Mouse (Mus musculus) heart, adult 2 months (tissue): ENCODE measurements around the gene Olfr1136.

Experiments
- CTCF ChIP-seq: fragments of 200-600 bp; IDR thresholded peaks from 2 replicates; pipeline ENCODE4 v1.8.1; 2022; ENCODE audit warnings: antibody characterized with exemption, mild to moderate bottlenecking, moderate library complexity
- POLR2A ChIP-seq: fragments of 200-500 bp; IDR thresholded peaks from 2 replicates; pipeline ENCODE4 v1.6.1; 2011; ENCODE audit warnings: mild to moderate bottlenecking, low read depth, low read length, control low read depth; ENCODE audit not compliant: insufficient read depth

GRCm38 (mm10) chr2:87658360-87658759 lies 35.4 kb downstream of the Olfr1136 start, which contains the start of gene Olfr1134:
- TF ChIP-seq CTCF (no peak), POLR2A (no peak)
